Mouse (Mus musculus): ENCODE results near the gene Slc26a10. TPM values are rescaled to one million over a fixed set of nuclear protein-coding genes. Genes with fewer than 3 reads are reported as not detected.
A peak's percentile ranks its signal among the peaks of the same experiment; 100 is the strongest.

Slc26a10 gene
- polyA plus RNA-seq, 1 experiment: not detected

GRCm38 (mm10) chr10:127122784-127123435 is 57.5 kb downstream of the Slc26a10 start:
- H3K4me1 ChIP-seq (ENCODE audit: control insufficient read depth): peaks cover 71% of the 10 kb centered on the region

DNA sequence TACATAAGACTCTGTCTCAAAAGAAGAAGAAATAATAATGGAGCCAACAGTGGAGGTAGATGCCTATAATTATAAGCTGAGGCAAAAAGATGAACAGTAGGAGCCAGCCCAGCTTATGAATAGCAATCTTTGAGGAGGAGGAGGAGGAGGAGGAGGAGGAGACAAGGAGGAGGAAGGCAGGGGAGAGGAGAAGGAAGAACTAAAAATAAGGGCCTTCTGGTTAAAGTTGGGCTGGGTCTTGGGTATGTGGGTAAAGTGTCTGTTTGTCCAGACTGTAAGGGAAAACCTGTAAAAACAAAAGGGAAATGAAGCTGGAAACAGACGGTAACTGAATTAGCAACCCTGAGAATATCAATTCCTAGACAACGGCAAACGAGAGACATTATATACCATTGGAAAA is 58.4 kb downstream of the Slc26a10 start:
- H3K27me3 ChIP-seq (ENCODE audit: control insufficient read depth): no peaks in the 10 kb centered on the region
- H3K4me1 ChIP-seq (ENCODE audit: control insufficient read depth): peaks cover 64% of the 10 kb centered on the region
- H3K36me3 ChIP-seq (ENCODE audit: control insufficient read depth): peaks cover 28% of the 10 kb centered on the region
- TF ChIP-seq TAL1 (IDR thresholded peaks at IDR 0.05; ENCODE audit: low read length): no peak
- TF ChIP-seq GATA1 (IDR thresholded peaks at IDR 0.05; ENCODE audit: low read length): no peak
- peak overlapping the region; percentile 63 for H3K4me3 ChIP-seq (replicated peaks)
- no peaks in the 10 kb centered on the region for H3K9me3 ChIP-seq (ENCODE audit: control insufficient read depth, low read length)

More at GRCm38 (mm10) chr10:127122784-127123435, 57.5 kb downstream of the Slc26a10 start:
- H3K4me3 ChIP-seq (replicated peaks): peak overlapping the region; percentile 63
- H3K27me3 ChIP-seq (ENCODE audit: control insufficient read depth): no peaks in the 10 kb centered on the region
- TF ChIP-seq TAL1 (IDR thresholded peaks at IDR 0.05; ENCODE audit: low read length) (no peak), GATA1 (IDR thresholded peaks at IDR 0.05; ENCODE audit: low read length) (no peak)
- H3K9me3 ChIP-seq (ENCODE audit: control insufficient read depth, low read length): no peaks in the 10 kb centered on the region
- H3K36me3 ChIP-seq (ENCODE audit: control insufficient read depth): peaks cover 21% of the 10 kb centered on the region

Other genes starting within 250 kb of the Slc26a10 start
- 2.2 and 3.4 TPM in 2 replicates for gene Ctdsp2, start 201.9 kb downstream of the Slc26a10 start, polyA plus RNA-seq (2012)
- gene Avil, start 179.9 kb downstream of the Slc26a10 start, polyA plus RNA-seq (2012): 0.01 TPM in 1 of 2 replicates, not detected in the other
- gene Tsfm, start 149.8 kb downstream of the Slc26a10 start, polyA plus RNA-seq (2012): 2.0 and 2.3 TPM in 2 replicates
- 0.59 and 0.74 TPM in 2 replicates for gene Mettl1, start 139.2 kb downstream of the Slc26a10 start, polyA plus RNA-seq (2012)
- not detected in 2 replicates for gene Eef1akmt3, start 139.1 kb downstream of the Slc26a10 start, polyA plus RNA-seq (2012)
- gene Cyp27b1, start 132.4 kb downstream of the Slc26a10 start, polyA plus RNA-seq (2012): not detected in 2 replicates
- not detected in 2 replicates for gene March9, start 120.5 kb downstream of the Slc26a10 start, polyA plus RNA-seq (2012)
- 81.1 and 96.8 TPM in 2 replicates for gene Cdk4, start 117.1 kb downstream of the Slc26a10 start, polyA plus RNA-seq (2012)
- 1.3 and 1.6 TPM in 2 replicates for gene Tspan31, start 110.4 kb downstream of the Slc26a10 start, polyA plus RNA-seq (2012)
- 0.07 and 0.10 TPM in 2 replicates for gene Agap2, start 105.4 kb downstream of the Slc26a10 start, polyA plus RNA-seq (2012)
- gene Os9, start 59.5 kb downstream of the Slc26a10 start, polyA plus RNA-seq (2012): 13.2 and 14.7 TPM in 2 replicates
- 0.56 and 1.0 TPM in 2 replicates for gene B4galnt1, start 15.4 kb downstream of the Slc26a10 start, polyA plus RNA-seq (2012)
- gene Arhgef25, start 9.4 kb upstream of the Slc26a10 start, polyA plus RNA-seq (2012): 0.47 and 0.52 TPM in 2 replicates
- 11.1 and 11.5 TPM in 2 replicates for gene Dtx3, start 15.1 kb upstream of the Slc26a10 start, polyA plus RNA-seq (2012)
- gene Pip4k2c, start 30.9 kb upstream of the Slc26a10 start, polyA plus RNA-seq (2012): 9.5 and 10.2 TPM in 2 replicates
- 0.01 and 0.03 TPM in 2 replicates for gene Kif5a, start 82.7 kb upstream of the Slc26a10 start, polyA plus RNA-seq (2012)
- gene Dctn2, start 85.7 kb upstream of the Slc26a10 start, polyA plus RNA-seq (2012): 15.3 and 16.5 TPM in 2 replicates
- 33.5 and 35.5 TPM in 2 replicates for gene Mbd6, start 108.4 kb upstream of the Slc26a10 start, polyA plus RNA-seq (2012)
- gene Mars, start 131.1 kb upstream of the Slc26a10 start, polyA plus RNA-seq (2012): 12.0 and 17.1 TPM in 2 replicates
- gene Arhgap9, start 141.3 kb upstream of the Slc26a10 start, polyA plus RNA-seq (2012): 0.06 and 0.16 TPM in 2 replicates
- not detected in 2 replicates for gene Gli1, start 161.3 kb upstream of the Slc26a10 start, polyA plus RNA-seq (2012)
- gene Inhbe, start 173.8 kb upstream of the Slc26a10 start, polyA plus RNA-seq (2012): not detected in 2 replicates
- gene Inhbc, start 189.8 kb upstream of the Slc26a10 start, polyA plus RNA-seq (2012): not detected in 2 replicates
- 8.8 and 11.1 TPM in 2 replicates for gene R3hdm2, start 199.7 kb upstream of the Slc26a10 start, polyA plus RNA-seq (2012)

Data from erythroblast, embryonic 14.5 days (primary cell).